Mouse (Mus musculus) adrenal gland (tissue): ENCODE data around the gene Itpr1.

Source experiments
- intact Hi-C: fragments of 180-260 bp; cut with DNase I; formaldehyde crosslinking; loops from one replicate; pipeline ENCODE4 v1.15.1; 2025

Gene Itpr1

GRCm38 (mm10) chr6:108213481-108214293 is 791 bp downstream of the Itpr1 start:
- intact Hi-C loops, result loop anchor here (5.0 kb wide), 1 partner anchor 129 kb away; no protein-coding TSS in a partner anchor

GRCm38 (mm10) chr6:108214294-108214925 is 1.5 kb downstream of the Itpr1 start:
- intact Hi-C loops, result loop anchor here (5.0 kb wide), 1 partner anchor 128 kb away; no protein-coding TSS in a partner anchor

GRCm38 (mm10) chr6:108216091-108216490 is 3.2 kb downstream of the Itpr1 start:
- intact Hi-C loops, result no loop called here

- intact Hi-C loops, result no loop called here
These were observed 3.9 kb downstream of the Itpr1 start for GRCm38 (mm10) chr6:108216832-108217231.

- intact Hi-C loops, result no loop called here
These were observed 5.1 kb downstream of the Itpr1 start for GRCm38 (mm10) chr6:108217987-108218386.

GRCm38 (mm10) chr6:108222435-108222834 is 9.5 kb downstream of the Itpr1 start:
- intact Hi-C loops, result no loop called here

- intact Hi-C loops, result no loop called here
These were observed 10.0 kb downstream of the Itpr1 start for GRCm38 (mm10) chr6:108222875-108223274.

- intact Hi-C loops, result no loop called here
These were observed 11.5 kb downstream of the Itpr1 start for GRCm38 (mm10) chr6:108224361-108224760.

- intact Hi-C loops, result no loop called here
These were observed 12.1 kb downstream of the Itpr1 start for GRCm38 (mm10) chr6:108225027-108225426.

- intact Hi-C loops, result no loop called here
These were observed 13.3 kb downstream of the Itpr1 start for GRCm38 (mm10) chr6:108226230-108226629.

- intact Hi-C loops, result no loop called here
These were observed 14.6 kb downstream of the Itpr1 start for GRCm38 (mm10) chr6:108227461-108227860.

GRCm38 (mm10) chr6:108228048-108228447 is 15.2 kb downstream of the Itpr1 start:
- intact Hi-C loops, result no loop called here

- intact Hi-C loops, result no loop called here
These were observed 15.7 kb downstream of the Itpr1 start for GRCm38 (mm10) chr6:108228601-108229000.

GRCm38 (mm10) chr6:108230608-108231007 is 17.7 kb downstream of the Itpr1 start:
- intact Hi-C loops, result no loop called here

- intact Hi-C loops, result no loop called here
These were observed 19.2 kb downstream of the Itpr1 start for GRCm38 (mm10) chr6:108231892-108232710.

- intact Hi-C loops, result no loop called here
These were observed 20.2 kb downstream of the Itpr1 start for GRCm38 (mm10) chr6:108233070-108233469.

- intact Hi-C loops, result no loop called here
These were observed 21.6 kb downstream of the Itpr1 start for GRCm38 (mm10) chr6:108234536-108234935.

GRCm38 (mm10) chr6:108235680-108236123 is 22.8 kb downstream of the Itpr1 start:
- intact Hi-C loops, result no loop called here

- intact Hi-C loops, result no loop called here
These were observed 23.6 kb downstream of the Itpr1 start for GRCm38 (mm10) chr6:108236411-108236921.

GRCm38 (mm10) chr6:108236996-108237395 is 24.1 kb downstream of the Itpr1 start:
- intact Hi-C loops, result no loop called here

GRCm38 (mm10) chr6:108237585-108237984 is 24.7 kb downstream of the Itpr1 start:
- intact Hi-C loops, result no loop called here
